16 mouse cellular contexts compared by ENCODE assay signal in genomic region chr1:40311625-40312024, GRCm38 (mm10).
"Had no signal": no experiment of that assay in that cellular context is flagged by ENCODE, and none has a peak within 500 bp of the region (broad histone marks: within the 10 kb centered on the region; RNA-seq: fewer than 3 reads in every experiment).

No protein-coding gene starts in this region.

- ATAC-seq: lung, postnatal 0 days; midbrain, embryonic 13.5 days; midbrain, embryonic 15.5 days had no signal

- H3K4me3 ChIP-seq: lung, embryonic 15.5 days; megakaryocyte, embryonic 14.5 days; midbrain, embryonic 13.5 days; midbrain, embryonic 15.5 days; neural tube, embryonic 12.5 days had no signal

- H3K4me1 ChIP-seq: lung, embryonic 15.5 days; megakaryocyte, embryonic 14.5 days; midbrain, embryonic 13.5 days; midbrain, embryonic 15.5 days; neural tube, embryonic 12.5 days had no signal

- H3K4me2 ChIP-seq: lung, embryonic 15.5 days; midbrain, embryonic 11.5 days; midbrain, embryonic 13.5 days; midbrain, embryonic 15.5 days; neural tube, embryonic 12.5 days had no signal

- H3K9me3 ChIP-seq: lung, embryonic 15.5 days; megakaryocyte, embryonic 14.5 days; midbrain, embryonic 13.5 days; midbrain, embryonic 15.5 days; neural tube, embryonic 12.5 days had no signal

- H3K9ac ChIP-seq: lung, embryonic 15.5 days; midbrain, embryonic 13.5 days; midbrain, embryonic 15.5 days; neural tube, embryonic 12.5 days had no signal

- DNase-seq: lung, adult 2 months; lung, postnatal 36 days; right cerebral cortex, postnatal 25 days; right cerebral cortex, postnatal 4 days; spleen, adult 18-20 months; thymus, adult 2 months; thymus, postnatal 14 days; thymus, postnatal 36 days had no signal

- H3K27me3 ChIP-seq: lung, embryonic 15.5 days; megakaryocyte, embryonic 14.5 days; midbrain, embryonic 13.5 days; midbrain, embryonic 15.5 days; neural tube, embryonic 12.5 days had no signal

- H3K27ac ChIP-seq: lung, embryonic 15.5 days; macrophage; midbrain, embryonic 13.5 days; midbrain, embryonic 15.5 days; neural tube, embryonic 12.5 days had no signal

- H3K36me3 ChIP-seq: midbrain, embryonic 13.5 days; midbrain, embryonic 15.5 days; neural tube, embryonic 12.5 days had no signal
